Mouse (Mus musculus): ENCODE results near the gene Msl3l2. TPM values are rescaled to one million over a fixed set of nuclear protein-coding genes. Genes with fewer than 3 reads are reported as not detected.

Msl3l2 gene
- total RNA-seq (2014; fragmentation: Nextera tagmentation) (not detected in 2 replicates), total RNA-seq (2017) (not detected in 2 replicates), polyA plus RNA-seq (2012) (not detected in 2 replicates)

- DNase-seq (ENCODE audit: low spot score), result no peak
- ATAC-seq (ENCODE audit: extremely low read depth, insufficient number of reproducible peaks, low FRiP score, poor library complexity, severe bottlenecking), result no peak
- no peaks in the 10 kb centered on the region for H3K4me1 ChIP-seq (ENCODE audit: insufficient read depth, low read depth, low read length)
- H3K4me3 ChIP-seq (ENCODE audit: low read depth, low read length), result no peak within 1 kb of the TSS
- H3K9me3 ChIP-seq (replicated peaks), result no peaks in the 10 kb centered on the region
- no peaks in the 10 kb centered on the region for H3K36me3 ChIP-seq (replicated peaks)
- TF ChIP-seq GATA2 (IDR thresholded peaks at IDR 0.05; ENCODE audit: borderline replicate concordance, low read depth, low read length), result no peak
- no peak for TF ChIP-seq TAL1 (conservative IDR thresholded peaks at IDR 0.05; ENCODE audit: low read depth, low read length)
- TF ChIP-seq CTCF (IDR thresholded peaks at IDR 0.05; ENCODE audit: low read depth, low read length), result no peak
- no peak for TF ChIP-seq GATA1 (IDR thresholded peaks at IDR 0.05; ENCODE audit: borderline replicate concordance, low read length)
- TF ChIP-seq POLR2AphosphoS5 (IDR thresholded peaks at IDR 0.05; ENCODE audit: insufficient replicate concordance, low read depth, low read length), result no peak
- no peaks in the 10 kb centered on the region for H3K27me3 ChIP-seq (ENCODE audit: insufficient read depth, low read length)
These were observed at the start of gene Msl3l2 for GRCm38 (mm10) chr10:56106333-56106995. TSS of gene Msl3l2 (plus strand) at chr10:56106917.

- DNase-seq (ENCODE audit: low spot score) (no peak), ATAC-seq (ENCODE audit: extremely low read depth, insufficient number of reproducible peaks, low FRiP score, poor library complexity, severe bottlenecking) (no peak)
- H3K36me3 ChIP-seq (replicated peaks), result no peaks in the 10 kb centered on the region
- no peaks in the 10 kb centered on the region for H3K27me3 ChIP-seq (ENCODE audit: insufficient read depth, low read length)
- no peaks in the 10 kb centered on the region for H3K4me1 ChIP-seq (ENCODE audit: insufficient read depth, low read depth, low read length)
- no peak overlapping the region for H3K4me3 ChIP-seq (ENCODE audit: low read depth, low read length)
- no peaks in the 10 kb centered on the region for H3K9me3 ChIP-seq (replicated peaks)
- TF ChIP-seq GATA1 (IDR thresholded peaks at IDR 0.05; ENCODE audit: borderline replicate concordance, low read length), result no peak
- no peak for TF ChIP-seq TAL1 (conservative IDR thresholded peaks at IDR 0.05; ENCODE audit: low read depth, low read length)
- no peak for TF ChIP-seq GATA2 (IDR thresholded peaks at IDR 0.05; ENCODE audit: borderline replicate concordance, low read depth, low read length)
- no peak for TF ChIP-seq POLR2AphosphoS5 (IDR thresholded peaks at IDR 0.05; ENCODE audit: insufficient replicate concordance, low read depth, low read length)
- no peak for TF ChIP-seq CTCF (IDR thresholded peaks at IDR 0.05; ENCODE audit: low read depth, low read length)
These were observed 47.7 kb upstream of the Msl3l2 start for GRCm38 (mm10) chr10:56058979-56059422.

GRCm38 (mm10) chr10:56061238-56061830 is 45.4 kb upstream of the Msl3l2 start:
- Histone ChIP-seq H3K4me1 (ENCODE audit: insufficient read depth, low read depth, low read length) (no peaks in the 10 kb centered on the region), H3K9me3 (replicated peaks) (no peaks in the 10 kb centered on the region), H3K4me3 (ENCODE audit: low read depth, low read length) (no peak overlapping the region), H3K36me3 (replicated peaks) (no peaks in the 10 kb centered on the region), H3K27me3 (ENCODE audit: insufficient read depth, low read length) (no peaks in the 10 kb centered on the region)
- ATAC-seq (ENCODE audit: extremely low read depth, insufficient number of reproducible peaks, low FRiP score, poor library complexity, severe bottlenecking) (no peak), DNase-seq (ENCODE audit: low spot score) (no peak)
- TF ChIP-seq POLR2AphosphoS5 (IDR thresholded peaks at IDR 0.05; ENCODE audit: insufficient replicate concordance, low read depth, low read length), result no peak
- no peak for TF ChIP-seq GATA2 (IDR thresholded peaks at IDR 0.05; ENCODE audit: borderline replicate concordance, low read depth, low read length)

GRCm38 (mm10) chr10:56062746-56063145 is 44.0 kb upstream of the Msl3l2 start:
- no peaks in the 10 kb centered on the region for H3K4me1 ChIP-seq (ENCODE audit: insufficient read depth, low read depth, low read length)
- H3K36me3 ChIP-seq (replicated peaks), result no peaks in the 10 kb centered on the region
- DNase-seq (ENCODE audit: low spot score) (no peak), ATAC-seq (ENCODE audit: extremely low read depth, insufficient number of reproducible peaks, low FRiP score, poor library complexity, severe bottlenecking) (no peak)
- no peaks in the 10 kb centered on the region for H3K9me3 ChIP-seq (replicated peaks)
- TF ChIP-seq GATA2 (IDR thresholded peaks at IDR 0.05; ENCODE audit: borderline replicate concordance, low read depth, low read length) (no peak), TAL1 (conservative IDR thresholded peaks at IDR 0.05; ENCODE audit: low read depth, low read length) (no peak), POLR2AphosphoS5 (IDR thresholded peaks at IDR 0.05; ENCODE audit: insufficient replicate concordance, low read depth, low read length) (no peak), GATA1 (IDR thresholded peaks at IDR 0.05; ENCODE audit: borderline replicate concordance, low read length) (no peak), CTCF (IDR thresholded peaks at IDR 0.05; ENCODE audit: low read depth, low read length) (no peak)
- no peak overlapping the region for H3K4me3 ChIP-seq (ENCODE audit: low read depth, low read length)
- H3K27me3 ChIP-seq (ENCODE audit: insufficient read depth, low read length), result no peaks in the 10 kb centered on the region

- no peaks in the 10 kb centered on the region for H3K4me1 ChIP-seq (ENCODE audit: insufficient read depth, low read depth, low read length)
- TF ChIP-seq TAL1 (conservative IDR thresholded peaks at IDR 0.05; ENCODE audit: low read depth, low read length), result no peak
- TF ChIP-seq CTCF (IDR thresholded peaks at IDR 0.05; ENCODE audit: low read depth, low read length), result no peak
- no peak for TF ChIP-seq GATA2 (IDR thresholded peaks at IDR 0.05; ENCODE audit: borderline replicate concordance, low read depth, low read length)
- no peak for TF ChIP-seq POLR2AphosphoS5 (IDR thresholded peaks at IDR 0.05; ENCODE audit: insufficient replicate concordance, low read depth, low read length)
- no peak for TF ChIP-seq GATA1 (IDR thresholded peaks at IDR 0.05; ENCODE audit: borderline replicate concordance, low read length)
- H3K9me3 ChIP-seq (replicated peaks), result no peaks in the 10 kb centered on the region
- H3K4me3 ChIP-seq (ENCODE audit: low read depth, low read length), result no peak overlapping the region
- DNase-seq (ENCODE audit: low spot score), result no peak
- no peak for ATAC-seq (ENCODE audit: extremely low read depth, insufficient number of reproducible peaks, low FRiP score, poor library complexity, severe bottlenecking)
- no peaks in the 10 kb centered on the region for H3K36me3 ChIP-seq (replicated peaks)
- no peaks in the 10 kb centered on the region for H3K27me3 ChIP-seq (ENCODE audit: insufficient read depth, low read length)
These were observed 17.0 kb upstream of the Msl3l2 start for GRCm38 (mm10) chr10:56089714-56090113.

GRCm38 (mm10) chr10:56094586-56094985 is 12.1 kb upstream of the Msl3l2 start:
- no peak for ATAC-seq (ENCODE audit: extremely low read depth, insufficient number of reproducible peaks, low FRiP score, poor library complexity, severe bottlenecking)
- no peak for TF ChIP-seq GATA1 (IDR thresholded peaks at IDR 0.05; ENCODE audit: borderline replicate concordance, low read length)
- TF ChIP-seq TAL1 (conservative IDR thresholded peaks at IDR 0.05; ENCODE audit: low read depth, low read length), result no peak
- no peak for TF ChIP-seq CTCF (IDR thresholded peaks at IDR 0.05; ENCODE audit: low read depth, low read length)
- no peak for TF ChIP-seq POLR2AphosphoS5 (IDR thresholded peaks at IDR 0.05; ENCODE audit: insufficient replicate concordance, low read depth, low read length)
- TF ChIP-seq GATA2 (IDR thresholded peaks at IDR 0.05; ENCODE audit: borderline replicate concordance, low read depth, low read length), result no peak
- H3K9me3 ChIP-seq (replicated peaks), result no peaks in the 10 kb centered on the region

More at GRCm38 (mm10) chr10:56094586-56094985, 12.1 kb upstream of the Msl3l2 start:
- DNase-seq (ENCODE audit: low spot score), result no peak
- no peak overlapping the region for H3K4me3 ChIP-seq (ENCODE audit: low read depth, low read length)
- no peaks in the 10 kb centered on the region for H3K36me3 ChIP-seq (replicated peaks)
- no peaks in the 10 kb centered on the region for H3K4me1 ChIP-seq (ENCODE audit: insufficient read depth, low read depth, low read length)
- H3K27me3 ChIP-seq (ENCODE audit: insufficient read depth, low read length), result no peaks in the 10 kb centered on the region

Data from G1E (cell line).